Mouse (Mus musculus) monocyte, adult 5-6 weeks (primary cell): ENCODE measurements around the gene Tmem97. TPM values are rescaled to one million over a fixed set of nuclear protein-coding genes. Genes with fewer than 3 reads are reported as not detected.
"Not testable (repeated sequence)": the region's sequence is repeated elsewhere in the genome, so short reads cannot be mapped to it uniquely, and the experiment has no call there.

Experiments used
- ATAC-seq: fragments of 153-309, 156-312 bp; replicated peaks from 2 replicates; pipeline ENCODE4 v1.8.0; 2017; ENCODE audit warnings: mild to moderate bottlenecking; ENCODE audit not compliant: low TSS enrichment, insufficient number of reproducible peaks, severe bottlenecking, poor library complexity, low FRiP score
- total RNA-seq: library from RNA; stranded (forward); fragments of 200-1000, 200-491, 200-594 nt; gene quantifications from 3 replicates; pipeline ENCODE4 v1.2.3, GENCODE M21; 2017

Gene Tmem97
- 1.8 to 6.2 TPM (median 4.5 TPM) in 3 replicates for total RNA-seq

- ATAC-seq = peak; percentile 100
Observed at GRCm38 (mm10) chr11:78550168-78551058, at the start of gene Tmem97. Gene Tmem97 (minus strand): TSS chr11:78550777.

GRCm38 (mm10) chr11:78600051-78600450 is 49.5 kb upstream of the Tmem97 start:
- ATAC-seq = peak; percentile 94

- no peak for ATAC-seq
Observed at GRCm38 (mm10) chr11:78598763-78599415, 48.3 kb upstream of the Tmem97 start.

- no peak for ATAC-seq
Observed at GRCm38 (mm10) chr11:78596750-78597149, 46.2 kb upstream of the Tmem97 start.

- no peak for ATAC-seq
Observed at GRCm38 (mm10) chr11:78595773-78596172, 45.2 kb upstream of the Tmem97 start.

- ATAC-seq = no peak
Observed at GRCm38 (mm10) chr11:78594271-78594964, 43.8 kb upstream of the Tmem97 start.

GRCm38 (mm10) chr11:78587677-78588076 is 37.1 kb upstream of the Tmem97 start:
- not testable (repeated sequence) for ATAC-seq

GRCm38 (mm10) chr11:78586099-78586498 is 35.5 kb upstream of the Tmem97 start:
- ATAC-seq = no peak

GRCm38 (mm10) chr11:78582848-78583247 is 32.3 kb upstream of the Tmem97 start:
- no peak for ATAC-seq

GRCm38 (mm10) chr11:78574975-78575374 is 24.4 kb upstream of the Tmem97 start:
- ATAC-seq = no peak

GRCm38 (mm10) chr11:78574536-78574935 is 24.0 kb upstream of the Tmem97 start:
- ATAC-seq = no peak

GRCm38 (mm10) chr11:78574031-78574430 is 23.5 kb upstream of the Tmem97 start:
- ATAC-seq = not testable (repeated sequence)

- ATAC-seq = no peak
Observed at GRCm38 (mm10) chr11:78571854-78572253, 21.3 kb upstream of the Tmem97 start.

GRCm38 (mm10) chr11:78571441-78571840 is 20.9 kb upstream of the Tmem97 start:
- no peak for ATAC-seq

GRCm38 (mm10) chr11:78569806-78570205 is 19.2 kb upstream of the Tmem97 start:
- ATAC-seq = no peak

- ATAC-seq = no peak
Observed at GRCm38 (mm10) chr11:78568827-78569226, 18.2 kb upstream of the Tmem97 start.

GRCm38 (mm10) chr11:78567614-78568013 is 17.0 kb upstream of the Tmem97 start:
- no peak for ATAC-seq

GRCm38 (mm10) chr11:78566775-78567174 is 16.2 kb upstream of the Tmem97 start:
- ATAC-seq = no peak

GRCm38 (mm10) chr11:78560447-78560846 is 9.9 kb upstream of the Tmem97 start:
- peak; percentile 71; the same call in 1 of the 2 replicates for ATAC-seq
